Mouse (Mus musculus): ENCODE measurements at regions not wholly inside any gene's neighbourhood (a gene's known extent, or its start where the extent isn't known, plus 50 kb on each side); places are given as distances from the start of the nearest gene placed in this dataset.

- Histone ChIP-seq H3K4me3 (ENCODE audit: low read depth, low read length) (no peak overlapping the region), H3K36me3 (ENCODE audit: control insufficient read depth, insufficient read depth, low read length) (no peaks in the 10 kb centered on the region), H3K9me3 (ENCODE audit: control insufficient read depth, low read depth, low read length) (no peaks in the 10 kb centered on the region), H3K9ac (replicated peaks; ENCODE audit: low read depth, low read length) (no peak overlapping the region), H3K4me2 (replicated peaks; ENCODE audit: low read depth, low read length) (no peak overlapping the region), H3K27ac (ENCODE audit: low read length) (no peak overlapping the region), H3K27me3 (ENCODE audit: control insufficient read depth, insufficient read depth, low read length) (no peaks in the 10 kb centered on the region), H3K4me1 (ENCODE audit: control insufficient read depth, insufficient read depth, low read length) (no peaks in the 10 kb centered on the region)
- no peak for ATAC-seq (ENCODE audit: insufficient number of reproducible peaks, insufficient read depth, low FRiP score, low read depth)
Measured at GRCm38 (mm10) chr13:33721851-33722250, 60.6 kb downstream of the Serpinb6d start.

GRCm38 (mm10) chr13:33762293-33763125 is 80.7 kb downstream of the Serpinb6e start:
- peak; percentile 67; the same call in 1 of the 2 replicates for ATAC-seq (ENCODE audit: insufficient number of reproducible peaks, insufficient read depth, low FRiP score, low read depth)
- peak overlapping the region; percentile 7; the same call in 1 of the 2 replicates for H3K4me3 ChIP-seq (ENCODE audit: low read depth, low read length)
- peak overlapping the region; percentile 34; the same call in 1 of the 2 replicates for H3K4me2 ChIP-seq (replicated peaks; ENCODE audit: low read depth, low read length)
- WGBS, result 42% methylated on average over 18 of the region's 18 CpGs
- H3K36me3 ChIP-seq (ENCODE audit: control insufficient read depth, insufficient read depth, low read length), result no peaks in the 10 kb centered on the region
- H3K27ac ChIP-seq (ENCODE audit: low read length), result no peak overlapping the region
- no peaks in the 10 kb centered on the region for H3K4me1 ChIP-seq (ENCODE audit: control insufficient read depth, insufficient read depth, low read length)
- no peaks in the 10 kb centered on the region for H3K27me3 ChIP-seq (ENCODE audit: control insufficient read depth, insufficient read depth, low read length)
- H3K9me3 ChIP-seq (ENCODE audit: control insufficient read depth, low read depth, low read length), result no peaks in the 10 kb centered on the region
- no peak overlapping the region for H3K9ac ChIP-seq (replicated peaks; ENCODE audit: low read depth, low read length)

GRCm38 (mm10) chr13:33763295-33763916 is 79.8 kb downstream of the Serpinb6e start:
- Histone ChIP-seq H3K4me3 (ENCODE audit: low read depth, low read length) (no peak overlapping the region), H3K27ac (ENCODE audit: low read length) (no peak overlapping the region), H3K9ac (replicated peaks; ENCODE audit: low read depth, low read length) (no peak overlapping the region), H3K9me3 (ENCODE audit: control insufficient read depth, low read depth, low read length) (no peaks in the 10 kb centered on the region), H3K27me3 (ENCODE audit: control insufficient read depth, insufficient read depth, low read length) (no peaks in the 10 kb centered on the region), H3K4me2 (replicated peaks; ENCODE audit: low read depth, low read length) (no peak overlapping the region), H3K36me3 (ENCODE audit: control insufficient read depth, insufficient read depth, low read length) (no peaks in the 10 kb centered on the region), H3K4me1 (ENCODE audit: control insufficient read depth, insufficient read depth, low read length) (no peaks in the 10 kb centered on the region)
- 80% methylated on average over 14 of the region's 14 CpGs for WGBS
- ATAC-seq (ENCODE audit: insufficient number of reproducible peaks, insufficient read depth, low FRiP score, low read depth), result no peak
